Mouse (Mus musculus) lung, embryonic 16.5 days (tissue): ENCODE measurements around the gene Art4. TPM values are rescaled to one million over a fixed set of nuclear protein-coding genes. Genes with fewer than 3 reads are reported as not detected.

Source experiments
- ATAC-seq: fragments of 200-750 bp; cut with Nextera tagmentation; 2 replicates; pipeline ENCODE4 v1.8.0; 2017; ENCODE audit warnings: low read depth, mild to moderate bottlenecking, moderate library complexity
- H3K27ac ChIP-seq: fragments of 300-500 bp; sonication (generic); 2 replicates; pipeline ENCODE4 v1.5.1; 2014; ENCODE audit warnings: mild to moderate bottlenecking, control low read depth, low read length
- H3K27me3 ChIP-seq: fragments of 300-500 bp; sonication (generic); 2 replicates; pipeline ENCODE4 v1.6.1; 2014; ENCODE audit warnings: low read depth, low read length, mixed read lengths; ENCODE audit not compliant: control insufficient read depth, insufficient read depth
- H3K36me3 ChIP-seq: fragments of 300-500 bp; sonication (generic); 2 replicates; pipeline ENCODE4 v1.6.1; 2014; ENCODE audit warnings: low read length; ENCODE audit not compliant: control insufficient read depth, insufficient read depth
- H3K4me1 ChIP-seq: fragments of 300-500 bp; sonication (generic); replicated peaks from 2 replicates; pipeline ENCODE4 v1.6.1; 2014; ENCODE audit warnings: low read length, mixed read lengths; ENCODE audit not compliant: control insufficient read depth, insufficient read depth
- H3K4me2 ChIP-seq: fragments of 300-500 bp; sonication (generic); 2 replicates; pipeline ENCODE4 v1.6.1; 2014; ENCODE audit warnings: low read depth, low read length, control low read depth
- H3K4me3 ChIP-seq: fragments of 300-500 bp; sonication (generic); 2 replicates; pipeline ENCODE4 v1.5.1; 2014; ENCODE audit warnings: mild to moderate bottlenecking, low read length, control low read depth
- H3K9ac ChIP-seq: fragments of 300-500 bp; sonication (generic); 2 replicates; pipeline ENCODE4 v1.6.1; 2014; ENCODE audit warnings: low read length, control low read depth
- H3K9me3 ChIP-seq: fragments of 300-500 bp; sonication (generic); 2 replicates; pipeline ENCODE4 v1.6.1; 2016; ENCODE audit warnings: low read length; ENCODE audit not compliant: control insufficient read depth
- WGBS: fragments of 180-500 bp; shearing (Covaris S2); extraction: QIAGEN DNeasy Blood & Tissue Kit; methylation state at CpG from one replicate; pipeline ENCODE4 v1.1.7; 2014; 5-methylcytosine and 5-hydroxymethylcytosine counted together
- polyA plus RNA-seq: library from polyadenylated mRNA; unstranded; fragments of >200 nt; fragmentation: Nextera tagmentation; extraction: Ambion mirVana; gene quantifications from 2 replicates; pipeline ENCODE4 v1.2.1, GENCODE M21; 2015

Art4 gene
- polyA plus RNA-seq: 7.1 and 7.8 TPM in 2 replicates

DNA sequence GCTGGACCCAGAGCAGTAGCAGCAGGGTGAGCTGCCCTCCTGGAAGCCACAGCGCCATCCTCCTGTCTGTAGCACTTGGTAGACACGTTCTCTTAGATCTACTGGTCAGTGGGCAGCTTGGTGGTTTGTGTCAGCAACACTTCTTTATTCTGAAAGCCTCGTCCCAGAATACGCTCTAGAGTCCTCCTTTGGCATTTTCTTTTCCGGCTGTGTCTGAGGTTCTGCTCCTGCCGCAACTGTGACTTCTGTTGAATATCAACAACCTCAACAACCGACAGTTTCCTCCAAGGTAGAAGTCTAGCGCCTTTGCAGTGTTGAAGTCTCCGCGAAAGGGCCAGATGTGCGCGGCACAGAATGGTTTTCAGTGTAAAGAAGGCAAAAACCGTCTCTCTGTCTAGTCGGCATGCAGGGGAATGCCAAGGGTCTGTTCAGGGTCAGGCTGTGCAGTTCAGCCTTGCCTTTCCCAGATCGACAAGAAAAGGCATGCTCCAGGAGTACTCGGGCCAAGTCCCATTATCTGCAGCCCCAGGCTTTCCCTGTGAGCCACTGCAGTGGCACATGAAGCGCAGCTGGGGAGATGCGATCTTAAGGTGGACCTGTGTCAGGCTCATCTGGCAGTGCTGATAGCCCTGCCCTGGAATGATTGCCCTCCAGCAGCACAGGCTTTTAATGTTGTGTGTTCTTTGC lies at the start of gene Art4:
Gene Art4 (minus strand): TSS at position 548 of the 687 bp plus-strand sequence.
- ATAC-seq: peak; percentile 44
- Histone ChIP-seq H3K27me3 (no peaks in the 10 kb centered on the region), H3K36me3 (no peaks in the 10 kb centered on the region), H3K4me2 (peak within 1 kb of the TSS; percentile 55), H3K4me1 (peaks cover 38% of the 10 kb centered on the region), H3K9me3 (no peaks in the 10 kb centered on the region), H3K9ac (peak within 1 kb of the TSS; percentile 59), H3K27ac (peak within 1 kb of the TSS; percentile 98), H3K4me3 (peak within 1 kb of the TSS; percentile 33)
- 16% methylated on average over 18 of the region's 18 CpGs for WGBS

DNA sequence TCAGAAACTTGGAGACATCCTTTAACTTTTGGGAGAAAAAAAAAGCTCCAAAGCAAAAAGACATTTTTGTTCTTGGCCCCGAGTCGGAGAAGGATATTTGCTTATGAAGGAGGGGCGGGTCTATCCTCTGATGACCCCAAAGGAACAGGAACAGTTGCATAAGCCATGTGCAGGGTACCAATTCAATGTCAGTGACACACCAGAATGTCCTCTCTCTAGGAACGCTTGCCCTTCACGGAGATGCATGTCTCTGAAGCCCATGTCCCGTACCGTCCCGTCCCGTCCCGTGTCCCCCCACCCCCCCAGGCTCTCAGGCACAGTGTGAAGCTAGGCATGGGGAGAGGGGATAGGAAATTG lies 49.4 kb upstream of the Art4 start:
- H3K9ac ChIP-seq: no peak overlapping the region
- peak overlapping the region; percentile 72 for H3K27ac ChIP-seq
- peaks cover 32% of the 10 kb centered on the region for H3K4me1 ChIP-seq
- no peak overlapping the region for H3K4me2 ChIP-seq
- H3K9me3 ChIP-seq: no peaks in the 10 kb centered on the region
- 58% methylated on average over 10 of the region's 10 CpGs for WGBS
- no peak overlapping the region for H3K4me3 ChIP-seq
- H3K27me3 ChIP-seq: no peaks in the 10 kb centered on the region
- H3K36me3 ChIP-seq: no peaks in the 10 kb centered on the region
- ATAC-seq: peak; percentile 36

DNA sequence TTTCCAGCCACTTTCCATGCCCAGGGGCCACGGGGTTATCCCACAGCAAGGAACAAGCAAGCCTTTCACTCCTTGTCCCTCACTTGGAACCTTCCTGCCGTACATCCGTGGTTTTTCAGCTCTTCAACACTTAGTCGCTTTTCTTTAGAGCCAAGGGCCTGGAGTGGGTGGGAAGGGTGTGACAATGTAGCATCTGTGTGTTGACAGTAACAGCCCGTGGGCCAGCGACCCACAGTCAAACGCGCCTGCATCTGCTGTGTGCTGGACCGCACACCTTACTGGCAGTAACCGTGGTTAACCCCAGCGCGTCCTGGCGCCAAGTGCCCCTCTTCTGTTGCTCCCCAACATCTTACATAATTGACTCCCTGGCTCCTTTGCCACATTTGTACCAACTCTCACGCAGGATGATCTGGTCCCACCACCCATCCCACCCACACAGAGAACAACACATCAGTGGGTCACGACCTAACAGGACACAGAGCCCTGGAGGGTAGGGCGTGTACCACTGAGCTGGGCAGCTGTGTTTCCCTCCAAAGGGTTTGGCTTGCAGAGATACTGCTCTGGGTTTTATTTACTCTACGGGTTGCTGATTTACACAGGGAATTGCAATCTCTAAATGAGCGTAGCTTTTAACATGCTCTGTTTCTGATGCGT lies 48.9 kb upstream of the Art4 start:
- peak overlapping the region; percentile 72 for H3K27ac ChIP-seq
- no peak overlapping the region for H3K4me3 ChIP-seq
- no peak for ATAC-seq
- H3K36me3 ChIP-seq: no peaks in the 10 kb centered on the region
- no peaks in the 10 kb centered on the region for H3K27me3 ChIP-seq
- no peaks in the 10 kb centered on the region for H3K9me3 ChIP-seq
- 59% methylated on average over 19 of the region's 19 CpGs for WGBS
- H3K9ac ChIP-seq: no peak overlapping the region; the same call in 1 of the 2 replicates
- H3K4me1 ChIP-seq: peaks cover 32% of the 10 kb centered on the region
- H3K4me2 ChIP-seq: no peak overlapping the region

- no peak overlapping the region for H3K4me2 ChIP-seq
- peaks cover 29% of the 10 kb centered on the region for H3K4me1 ChIP-seq
- H3K36me3 ChIP-seq: no peaks in the 10 kb centered on the region
- H3K27me3 ChIP-seq: no peaks in the 10 kb centered on the region
- peak overlapping the region; percentile 78 for H3K27ac ChIP-seq
- no peak overlapping the region for H3K9ac ChIP-seq
- WGBS: 44% methylated on average over 8 of the region's 8 CpGs
- H3K4me3 ChIP-seq: no peak overlapping the region
- H3K9me3 ChIP-seq: no peaks in the 10 kb centered on the region
- peak; percentile 49 for ATAC-seq
Observed at GRCm38 (mm10) chr6:136903885-136904470, 46.4 kb upstream of the Art4 start.

- WGBS: 84% methylated on average over 9 of the region's 9 CpGs
Observed at GRCm38 (mm10) chr6:136902527-136902926, 45.0 kb upstream of the Art4 start.

GRCm38 (mm10) chr6:136901010-136901409 lies 43.5 kb upstream of the Art4 start:
- no peak overlapping the region for H3K4me2 ChIP-seq
- H3K4me3 ChIP-seq: no peak overlapping the region
- WGBS: 51% methylated on average over 2 of the region's 2 CpGs
- no peak overlapping the region for H3K27ac ChIP-seq
- peaks cover 30% of the 10 kb centered on the region for H3K4me1 ChIP-seq
- no peak overlapping the region for H3K9ac ChIP-seq
- no peaks in the 10 kb centered on the region for H3K36me3 ChIP-seq
- H3K27me3 ChIP-seq: no peaks in the 10 kb centered on the region
- ATAC-seq: no peak
- H3K9me3 ChIP-seq: no peaks in the 10 kb centered on the region

More at GRCm38 (mm10) chr6:136902527-136902926, 45.0 kb upstream of the Art4 start:
- Histone ChIP-seq H3K4me3 (no peak overlapping the region), H3K9ac (no peak overlapping the region), H3K4me1 (peaks cover 36% of the 10 kb centered on the region), H3K27me3 (no peaks in the 10 kb centered on the region), H3K36me3 (no peaks in the 10 kb centered on the region), H3K27ac (no peak overlapping the region), H3K9me3 (no peaks in the 10 kb centered on the region), H3K4me2 (no peak overlapping the region)
- ATAC-seq: no peak

GRCm38 (mm10) chr6:136900369-136901009 lies 43.0 kb upstream of the Art4 start:
- H3K4me2 ChIP-seq: no peak overlapping the region
- H3K4me3 ChIP-seq: no peak overlapping the region
- no peaks in the 10 kb centered on the region for H3K27me3 ChIP-seq
- no peak for ATAC-seq
- H3K9me3 ChIP-seq: no peaks in the 10 kb centered on the region
- no peak overlapping the region for H3K9ac ChIP-seq
- H3K36me3 ChIP-seq: no peaks in the 10 kb centered on the region
- peaks cover 30% of the 10 kb centered on the region for H3K4me1 ChIP-seq
- peak overlapping the region; percentile 50 for H3K27ac ChIP-seq
- WGBS: 25% methylated on average over 4 of the region's 4 CpGs

GRCm38 (mm10) chr6:136898954-136899353 lies 41.4 kb upstream of the Art4 start:
- Histone ChIP-seq H3K27ac (peak overlapping the region; percentile 95), H3K9me3 (no peaks in the 10 kb centered on the region), H3K36me3 (no peaks in the 10 kb centered on the region), H3K4me3 (no peak overlapping the region), H3K9ac (no peak overlapping the region), H3K4me1 (peaks cover 34% of the 10 kb centered on the region), H3K4me2 (no peak overlapping the region), H3K27me3 (no peaks in the 10 kb centered on the region)
- ATAC-seq: no peak
- WGBS: 35% methylated on average over 2 of the region's 2 CpGs

- peak; percentile 96 for ATAC-seq
- Histone ChIP-seq H3K9ac (no peak overlapping the region), H3K36me3 (no peaks in the 10 kb centered on the region), H3K27ac (peak overlapping the region; percentile 95), H3K27me3 (no peaks in the 10 kb centered on the region), H3K9me3 (no peaks in the 10 kb centered on the region), H3K4me2 (no peak overlapping the region), H3K4me1 (peaks cover 31% of the 10 kb centered on the region), H3K4me3 (no peak overlapping the region)
- 26% methylated on average over 4 of the region's 4 CpGs for WGBS
Observed at GRCm38 (mm10) chr6:136898222-136898621, 40.7 kb upstream of the Art4 start.
